8 mouse cellular contexts compared by ENCODE assay signal in genomic region chr11:19670853-19671530, GRCm38 (mm10).
A peak's percentile ranks its signal among the peaks of the same experiment; 100 is the strongest.
DNase-seq lines count a peak whose midpoint lies in the region; TF ChIP-seq lines count a peak whose summit lies in the region.

No protein-coding gene starts in this region.

- TF ChIP-seq POLR2A in kidney, adult 2 months (IDR thresholded peaks at IDR 0.05; ENCODE audit: low read depth, low read length), result no peak
- no peak for TF ChIP-seq POLR2A in lung, adult 2 months (IDR thresholded peaks at IDR 0.05; ENCODE audit: borderline replicate concordance, extremely low read depth, low read depth, low read length)

- WGBS in kidney, adult 2 months, result 30% methylated on average over 13 of the region's 13 CpGs
- 36% methylated on average over 13 of the region's 13 CpGs for WGBS in lung, adult 2 months

- DNase-seq in adrenal gland, adult (ENCODE audit: inconsistent age in 2 of 2, low spot score in 1 of 2), result peak; percentile 44 to 65
- DNase-seq in adrenal gland, postnatal 4 days (ENCODE audit: low spot score in 2 of 2), result no peak
- DNase-seq in adrenal gland, postnatal 25 days, result peak; percentile 43
- DNase-seq in frontal cortex, postnatal 14 days (ENCODE audit: low spot score in 2 of 2), result peak; percentile 6 to 21
- DNase-seq in kidney, adult 2 months, result peak; percentile 43
- no peak for DNase-seq in lung, adult 2 months
- DNase-seq in retina, postnatal 1 day, result peak; percentile 34
- DNase-seq in MN1 (ENCODE audit: low spot score), result no peak

- peaks cover 3% of the 10 kb centered on the region; the same call in 1 of the 2 replicates for H3K4me1 ChIP-seq in kidney, adult 2 months (ENCODE audit: control insufficient read depth, insufficient read depth, low read length)
- H3K4me1 ChIP-seq in lung, adult 2 months (ENCODE audit: control insufficient read depth, insufficient read depth, low read length), result no peaks in the 10 kb centered on the region

- H3K36me3 ChIP-seq in kidney, adult 2 months (ENCODE audit: control insufficient read depth, insufficient read depth, low read length), result no peaks in the 10 kb centered on the region

- no peaks in the 10 kb centered on the region for H3K27me3 ChIP-seq in kidney, adult 2 months (replicated peaks; ENCODE audit: control insufficient read depth, insufficient read depth, low read length)

- TF ChIP-seq CTCF in kidney, adult 2 months (conservative IDR thresholded peaks at IDR 0.05; ENCODE audit: insufficient read depth, insufficient read length, low read depth, low read length), result no peak; the same call in 1 of the 2 replicates
- TF ChIP-seq CTCF in lung, adult 2 months (IDR thresholded peaks at IDR 0.05; ENCODE audit: insufficient read depth, low read length), result peak; percentile 44; the same call in 1 of the 2 replicates

- no peak overlapping the region for H3K27ac ChIP-seq in kidney, adult 2 months (ENCODE audit: insufficient read depth, low read depth, low read length)

- H3K4me3 ChIP-seq in kidney, adult 2 months (ENCODE audit: insufficient read depth, low read depth, low read length), result no peak overlapping the region
- no peak overlapping the region for H3K4me3 ChIP-seq in lung, adult 2 months (replicated peaks; ENCODE audit: extremely low read depth, low read depth, low read length)

Comparison
In these comparisons a context has a peak if more than half of its experiments do, and no peak if none do; other contexts are left out.
1. DNase-seq: peak in adrenal gland, adult (2 of 2), adrenal gland, postnatal 25 days (single experiment), frontal cortex, postnatal 14 days (2 of 2), kidney, adult 2 months (single experiment) and retina, postnatal 1 day (single experiment); none in adrenal gland, postnatal 4 days (0 of 2), lung, adult 2 months (single experiment) and MN1 (single experiment).